Mouse (Mus musculus) brain, embryonic 18.5 days (tissue): ENCODE measurements around the gene Ston2.

ENCODE experiments used
- DNase-seq: peaks from one replicate; pipeline ENCODE4 v3.0.0-alpha.2; 2012; ENCODE audit warnings: low read depth, low spot score

The Ston2 gene

DNA sequence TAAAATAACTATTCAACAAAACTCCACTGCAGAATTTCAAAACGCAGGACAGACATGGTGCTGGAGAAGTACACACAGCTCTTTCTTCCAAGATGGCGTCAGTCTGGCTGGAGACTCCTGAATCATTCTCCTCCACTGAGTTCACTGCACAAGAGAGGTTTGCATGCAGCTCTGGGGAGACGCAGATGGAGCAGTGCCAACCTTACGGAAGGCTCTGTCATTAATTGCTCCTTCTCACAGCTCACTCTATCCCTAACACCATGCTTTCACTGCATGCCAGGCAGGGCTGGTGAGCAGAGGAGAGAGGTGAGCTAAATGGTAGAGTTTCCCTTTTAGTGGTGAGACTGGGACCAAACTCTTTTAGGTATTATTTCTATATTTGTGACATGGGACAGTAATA lies 80.4 kb downstream of the Ston2 start:
- no peak for DNase-seq

DNA sequence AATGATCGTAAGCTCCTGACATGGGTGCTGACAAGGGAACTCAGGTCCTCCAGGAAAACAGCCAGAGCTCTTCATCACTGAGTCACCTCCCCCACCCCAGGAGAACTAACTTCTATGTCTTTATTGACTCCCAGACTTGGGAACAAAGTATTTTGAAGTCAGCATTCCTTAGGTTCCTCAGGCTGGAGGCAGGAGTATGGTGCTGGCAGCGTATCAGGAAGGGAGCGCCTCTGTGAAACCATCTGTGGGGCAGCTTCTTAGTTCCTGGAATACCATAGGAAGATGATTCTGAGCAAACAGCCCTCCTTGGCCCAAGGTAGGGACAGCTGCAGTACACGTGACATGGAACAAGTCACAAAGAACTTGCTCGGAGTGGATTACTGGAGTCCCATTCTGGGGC lies 84.7 kb downstream of the Ston2 start:
- no peak for DNase-seq

GRCm38 (mm10) chr12:91702829-91703228 lies 85.4 kb downstream of the Ston2 start:
- no peak for DNase-seq

GRCm38 (mm10) chr12:91699451-91700141 lies 88.6 kb downstream of the Ston2 start:
- DNase-seq: no peak

DNA sequence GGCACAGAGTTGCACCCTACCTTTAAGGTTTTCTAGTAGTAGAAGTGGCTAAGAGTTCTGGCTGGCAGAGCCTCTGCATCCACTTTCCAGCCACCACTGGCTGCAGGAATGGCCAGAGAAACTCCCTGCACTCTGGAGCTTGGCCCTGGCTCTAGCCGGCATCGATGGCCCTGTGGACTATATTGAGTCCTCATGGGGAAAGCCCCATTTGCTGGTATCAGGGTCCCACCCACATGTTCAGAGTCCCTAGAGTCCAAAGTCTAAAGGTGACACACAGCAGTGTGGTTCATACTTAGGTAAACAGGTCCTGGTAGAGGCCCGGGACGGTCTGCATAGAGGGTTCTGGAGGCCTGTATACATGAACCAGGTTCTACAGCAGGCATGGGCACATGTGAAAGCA lies 92.0 kb downstream of the Ston2 start:
- no peak for DNase-seq

DNA sequence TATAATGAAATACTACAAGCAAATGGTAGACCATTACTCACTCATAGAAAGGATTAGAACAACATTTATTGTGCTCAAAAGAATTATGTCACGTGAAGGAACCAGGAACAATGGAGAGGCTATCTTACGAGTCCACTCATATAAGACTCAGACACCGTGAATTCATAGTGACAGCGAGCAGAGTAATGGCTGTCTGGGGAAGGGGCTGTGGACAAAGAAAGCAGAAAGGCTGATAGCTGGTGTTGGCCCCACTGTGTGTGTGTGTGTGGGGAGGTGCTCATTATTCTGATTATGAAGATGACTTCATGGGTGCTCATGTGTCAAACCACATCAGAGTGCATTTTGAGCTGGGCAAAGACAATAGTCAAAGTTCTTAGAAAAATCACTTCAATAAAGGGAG lies 92.4 kb downstream of the Ston2 start:
- no peak for DNase-seq

DNA sequence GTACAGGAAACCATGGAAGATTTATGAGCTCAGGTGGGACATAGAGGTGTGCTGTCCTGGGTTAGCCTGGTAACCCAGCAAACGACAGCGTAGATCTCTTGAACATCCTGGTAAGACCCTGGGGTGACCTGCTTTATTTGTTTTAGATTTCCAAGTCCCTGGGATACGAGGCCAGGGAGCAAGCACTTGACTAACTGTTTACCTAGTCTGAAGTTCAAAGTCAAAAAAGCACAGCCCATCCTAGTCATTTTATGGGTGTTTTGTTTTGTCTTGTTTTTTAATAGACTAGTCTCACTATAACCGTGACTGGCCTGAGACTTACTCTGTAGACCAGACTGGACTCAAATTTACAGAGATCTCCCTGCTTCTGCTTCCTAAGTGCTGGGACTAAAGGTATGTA lies 93.4 kb downstream of the Ston2 start:
- DNase-seq: no peak

- DNase-seq: no peak
Measured at GRCm38 (mm10) chr12:91693566-91693965, 94.6 kb downstream of the Ston2 start.

DNA sequence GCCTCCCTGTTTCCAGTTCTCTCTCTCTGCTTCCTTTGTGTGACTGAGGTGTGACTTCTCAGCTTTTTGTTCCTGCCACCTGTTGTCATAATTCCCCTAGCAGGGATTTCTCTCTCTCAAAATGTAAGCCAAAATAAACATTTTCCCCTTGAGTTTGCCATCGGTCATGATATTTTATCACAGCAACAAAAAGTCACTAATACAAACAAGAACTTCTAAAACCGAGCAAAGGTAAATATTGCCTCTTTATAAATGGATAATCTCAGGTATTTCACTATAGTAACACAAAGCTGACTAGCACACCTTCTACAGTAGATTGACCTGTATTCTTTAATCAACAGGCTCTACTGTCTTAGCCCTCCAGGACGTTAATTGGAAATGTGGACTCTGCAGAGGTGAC lies 95.2 kb downstream of the Ston2 start:
- no peak for DNase-seq

DNA sequence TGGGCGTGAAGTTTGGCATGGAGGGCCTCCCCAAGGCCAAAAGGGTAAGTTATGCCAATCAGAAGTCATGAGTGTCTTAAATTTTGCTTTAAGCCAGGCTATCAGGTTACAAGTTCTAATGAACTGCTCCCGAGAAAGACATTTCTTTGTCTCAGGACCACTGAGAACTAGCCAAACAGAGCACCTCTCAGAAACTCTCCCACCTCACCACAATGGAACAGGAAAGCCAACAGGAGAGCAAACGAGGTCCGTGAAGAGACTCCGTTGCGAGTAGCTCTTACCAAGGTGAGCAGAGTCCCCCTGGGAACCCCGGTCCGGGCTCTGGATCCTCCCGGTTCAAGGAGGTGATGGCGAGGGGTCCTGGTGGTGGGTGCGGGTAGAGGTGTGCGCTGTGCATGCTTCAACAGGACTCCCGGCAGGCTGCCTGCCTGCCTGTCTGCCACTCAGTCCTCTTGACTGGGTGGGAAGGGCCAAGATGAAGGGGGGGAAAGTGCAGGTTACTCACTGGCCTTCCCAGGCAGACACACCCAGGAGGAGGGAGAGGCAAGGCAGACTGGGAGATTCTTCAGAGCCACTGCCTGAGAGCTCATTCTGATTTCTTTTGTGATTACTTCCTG lies 102.4 kb downstream of the Ston2 start:
- no peak for DNase-seq

- DNase-seq: no peak
Measured at GRCm38 (mm10) chr12:91684840-91685415, 103.3 kb downstream of the Ston2 start.

GRCm38 (mm10) chr12:91684101-91684839 lies 103.9 kb downstream of the Ston2 start:
- no peak for DNase-seq

GRCm38 (mm10) chr12:91683549-91684100 lies 104.6 kb downstream of the Ston2 start:
- no peak for DNase-seq

GRCm38 (mm10) chr12:91683096-91683495 lies 105.1 kb downstream of the Ston2 start:
- no peak for DNase-seq

DNA sequence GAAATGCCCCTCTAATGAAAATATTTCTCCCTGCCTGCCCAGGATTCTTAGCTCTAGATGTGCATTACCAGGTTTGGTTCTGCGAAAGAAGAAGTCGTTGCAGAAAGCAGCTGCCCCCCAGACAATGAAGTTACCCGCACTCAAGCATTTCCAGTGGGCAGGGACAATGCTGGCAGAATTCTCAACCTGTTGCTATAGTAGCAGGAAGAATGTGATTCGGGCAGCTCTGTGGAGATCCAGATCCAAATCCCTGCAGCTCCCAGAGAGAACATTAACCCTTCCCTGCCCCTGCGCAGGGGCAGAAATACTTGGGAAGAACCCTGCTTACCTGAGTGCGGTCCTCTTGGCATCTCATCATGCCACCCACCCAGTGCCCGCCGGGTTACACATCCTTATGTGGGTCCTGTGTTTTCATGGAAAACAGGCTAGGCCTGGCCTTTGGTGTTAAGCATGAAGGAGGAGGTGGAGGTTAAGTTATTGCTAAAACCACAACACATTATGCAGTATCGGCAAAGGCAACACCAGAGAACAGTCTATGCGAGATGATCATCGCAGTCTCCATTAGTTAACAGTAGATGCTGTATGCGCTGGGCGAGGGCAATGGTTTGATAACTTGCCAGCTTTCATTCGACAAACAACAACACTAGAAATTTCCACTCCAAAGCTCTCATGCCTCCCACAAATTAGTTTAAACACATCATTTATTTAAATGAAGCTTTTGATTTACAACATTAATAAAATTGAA lies 108.7 kb downstream of the Ston2 start:
- DNase-seq: no peak

- no peak for DNase-seq
Measured at GRCm38 (mm10) chr12:91675937-91676336, 112.2 kb downstream of the Ston2 start.

GRCm38 (mm10) chr12:91673141-91673540 lies 115.0 kb downstream of the Ston2 start:
- no peak for DNase-seq

GRCm38 (mm10) chr12:91672528-91672927 lies 115.7 kb downstream of the Ston2 start:
- DNase-seq: no peak

GRCm38 (mm10) chr12:91668529-91669245 lies 119.5 kb downstream of the Ston2 start:
- DNase-seq: no peak

DNA sequence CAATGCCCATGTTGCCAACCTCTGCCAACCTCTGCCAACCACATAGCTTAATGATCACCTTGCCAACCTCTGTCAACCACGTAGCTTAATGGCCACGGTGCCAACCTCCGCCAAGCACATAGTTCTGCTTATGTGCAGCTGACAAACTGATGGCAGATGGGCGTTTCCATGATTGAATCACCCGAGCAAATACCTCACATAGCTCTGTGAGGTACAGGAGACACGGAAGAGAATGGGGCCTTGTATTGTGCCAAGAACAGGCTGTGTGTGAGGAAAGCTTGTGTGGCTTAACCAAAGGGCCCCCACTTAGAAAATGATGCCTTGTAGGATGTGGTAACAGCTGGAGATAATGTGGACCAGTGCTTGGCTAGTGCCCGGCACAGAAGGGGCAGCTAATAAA lies 120.4 kb downstream of the Ston2 start:
- no peak for DNase-seq

- no peak for DNase-seq
Measured at GRCm38 (mm10) chr12:91666607-91667006, 121.6 kb downstream of the Ston2 start.
